Mouse (Mus musculus) kidney, adult 8-10 months (tissue): ENCODE data around the gene Eftud2.

Experiments used
- DNase-seq, 2 experiments: peaks; one replicate each; pipeline ENCODE4 v3.0.0; 2022

Gene Eftud2

DNA sequence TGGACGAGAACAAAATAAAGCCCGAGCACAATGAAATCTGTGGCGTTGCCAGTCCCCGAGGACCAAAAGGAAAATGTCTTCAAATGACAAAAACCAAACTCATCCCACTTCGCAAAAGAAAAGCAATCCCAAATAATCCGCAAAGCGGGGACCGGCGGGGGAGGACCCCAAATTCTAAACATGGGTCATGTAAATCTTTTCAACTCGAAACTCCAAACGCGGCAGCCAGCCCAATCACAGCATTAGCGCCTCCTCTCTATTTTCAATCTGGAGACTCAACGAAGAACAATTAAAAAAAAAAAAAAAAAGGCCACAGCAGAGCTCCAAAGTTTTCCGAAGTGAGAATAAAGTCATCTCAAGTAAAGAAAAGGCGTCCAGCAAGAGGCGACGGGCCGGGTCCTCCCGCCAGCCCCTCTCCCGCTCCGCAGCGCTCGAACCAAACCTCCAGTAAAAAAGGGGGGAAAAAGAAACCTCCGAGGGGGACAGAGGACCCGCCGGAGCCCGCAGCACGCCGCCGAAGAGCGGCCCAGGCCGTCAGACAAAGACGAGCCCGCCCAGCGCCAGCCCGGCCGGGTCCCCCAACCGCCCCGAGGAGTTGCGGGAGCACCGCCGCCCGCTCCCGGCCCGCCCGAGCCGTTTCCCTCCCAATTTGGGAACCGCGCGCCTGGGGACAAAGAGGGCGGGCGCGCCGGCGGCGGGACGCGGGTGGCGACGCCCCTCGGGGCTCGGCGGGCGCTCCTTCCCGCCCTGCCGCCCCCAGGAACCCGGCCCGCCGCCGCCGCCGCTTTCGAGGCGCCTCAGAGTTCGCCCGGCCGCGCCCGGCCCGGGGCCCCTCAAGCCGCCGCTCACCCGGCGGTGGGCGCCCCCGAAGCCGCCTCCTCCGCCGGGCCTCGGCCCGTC is 62.4 kb downstream of the Eftud2 start:
- peak in 1 of 2 experiments; percentile 12 for DNase-seq

DNA sequence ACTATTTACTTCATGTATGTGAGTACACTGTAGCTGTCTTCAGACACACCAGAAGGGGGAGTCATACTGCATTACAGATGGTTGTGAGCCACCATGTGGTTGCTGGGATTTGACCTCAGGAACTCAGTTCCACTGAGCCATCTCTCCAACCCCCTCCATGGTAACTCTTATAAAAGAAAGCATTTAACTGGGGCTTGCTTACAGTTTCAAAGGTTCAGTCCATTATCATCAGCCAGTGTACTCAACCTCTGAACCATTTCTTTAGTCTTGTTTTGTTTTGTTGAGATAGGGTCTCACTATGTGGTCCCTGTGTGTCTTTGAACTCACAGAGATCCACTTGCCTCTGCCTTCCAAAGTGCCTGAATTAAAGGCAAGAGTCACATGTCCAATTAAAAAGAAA is 65.9 kb downstream of the Eftud2 start:
- no peak for DNase-seq

DNA sequence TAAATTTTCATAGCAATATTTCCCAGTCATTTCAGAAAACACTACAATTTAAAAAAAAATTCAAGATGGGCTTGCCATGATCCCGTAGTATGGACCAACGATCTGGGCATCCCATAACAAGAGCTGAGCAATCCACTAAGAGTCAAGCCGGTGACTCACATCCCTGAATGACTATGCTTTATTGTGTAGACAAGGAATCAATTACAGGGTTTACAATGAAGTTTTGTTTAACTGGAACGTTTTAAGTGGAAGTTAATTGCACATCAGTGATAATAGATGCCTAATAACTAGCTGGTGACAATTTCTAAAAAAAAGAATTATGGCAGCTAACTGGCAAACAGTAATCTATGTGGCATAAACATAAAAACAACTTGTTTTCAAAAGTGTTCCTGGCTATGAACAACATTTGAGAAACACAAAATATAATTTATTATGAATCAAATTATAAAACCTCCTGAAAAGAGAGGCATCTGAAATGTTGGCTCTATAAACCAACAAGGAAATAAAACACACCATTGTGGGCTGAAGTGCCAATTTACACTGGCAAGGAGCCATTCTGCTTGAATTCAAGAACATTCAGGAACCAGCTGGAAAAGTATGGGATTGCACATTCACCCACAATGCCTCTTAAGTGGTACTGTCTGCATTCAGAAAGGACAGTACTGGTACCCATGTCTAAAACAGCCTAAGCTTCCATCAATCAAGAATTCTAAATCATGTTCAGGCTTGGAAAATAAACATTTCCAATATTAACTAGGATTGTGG is 69.9 kb downstream of the Eftud2 start:
- DNase-seq, result no peak

DNA sequence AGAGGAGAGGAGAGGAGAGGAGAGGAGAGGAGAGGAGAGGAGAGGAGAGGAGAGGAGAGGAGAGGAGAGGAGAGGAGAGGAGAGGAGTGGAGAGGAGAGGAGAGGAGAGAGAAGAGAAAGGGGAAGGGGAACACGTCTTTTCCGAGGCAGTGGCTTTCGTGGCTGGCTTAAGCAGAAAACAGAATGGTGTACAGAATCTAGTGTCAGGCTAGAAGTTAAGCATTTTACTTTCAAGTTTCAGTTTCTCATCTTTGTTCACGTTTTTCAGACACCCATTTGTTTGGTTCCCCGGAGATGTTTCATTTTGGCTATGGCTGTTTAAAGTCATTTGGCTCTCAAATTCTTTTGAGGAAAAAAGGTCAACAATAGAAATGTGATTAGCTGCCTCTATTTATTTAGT is 72.5 kb downstream of the Eftud2 start:
- no peak for DNase-seq

DNA sequence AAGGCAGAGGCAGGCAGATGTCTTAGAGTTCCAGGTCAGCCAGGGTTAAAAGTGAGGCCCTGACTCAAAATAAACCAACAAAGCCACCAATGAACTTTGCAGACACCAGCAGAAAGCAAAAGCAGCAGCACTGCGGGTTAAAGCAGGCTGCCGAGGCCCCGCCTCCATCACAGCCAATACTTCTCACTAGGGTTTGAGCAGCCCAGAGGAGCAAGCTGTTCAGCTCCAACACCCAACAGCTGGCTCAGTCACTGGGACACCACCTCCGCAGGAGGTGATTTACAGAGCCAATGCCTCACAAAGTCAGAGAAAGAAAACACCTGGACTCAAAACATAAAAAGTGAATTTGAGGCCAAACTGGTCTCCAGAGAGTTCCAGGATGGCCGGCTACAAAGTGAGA is 77.3 kb downstream of the Eftud2 start:
- no peak for DNase-seq

DNA sequence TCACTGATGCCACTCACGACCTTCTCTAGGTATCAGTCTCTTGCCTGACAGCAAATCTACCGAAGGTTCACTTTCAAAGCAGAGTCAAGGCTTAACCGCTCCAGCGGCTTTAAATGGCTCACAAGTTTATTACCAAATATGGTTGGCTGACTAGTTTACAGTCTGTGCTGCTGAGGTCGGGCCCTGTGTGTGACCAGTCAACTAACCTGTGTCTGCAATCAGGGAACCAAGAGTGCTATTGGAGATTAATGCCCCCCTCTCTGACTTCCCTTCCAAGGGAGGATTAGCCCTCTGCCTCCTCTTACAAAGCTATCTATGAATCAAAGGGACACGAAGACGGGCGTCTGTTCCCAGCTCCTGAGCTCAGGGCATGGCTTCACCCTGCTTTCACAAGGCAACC is 86.6 kb downstream of the Eftud2 start:
- no peak for DNase-seq

DNA sequence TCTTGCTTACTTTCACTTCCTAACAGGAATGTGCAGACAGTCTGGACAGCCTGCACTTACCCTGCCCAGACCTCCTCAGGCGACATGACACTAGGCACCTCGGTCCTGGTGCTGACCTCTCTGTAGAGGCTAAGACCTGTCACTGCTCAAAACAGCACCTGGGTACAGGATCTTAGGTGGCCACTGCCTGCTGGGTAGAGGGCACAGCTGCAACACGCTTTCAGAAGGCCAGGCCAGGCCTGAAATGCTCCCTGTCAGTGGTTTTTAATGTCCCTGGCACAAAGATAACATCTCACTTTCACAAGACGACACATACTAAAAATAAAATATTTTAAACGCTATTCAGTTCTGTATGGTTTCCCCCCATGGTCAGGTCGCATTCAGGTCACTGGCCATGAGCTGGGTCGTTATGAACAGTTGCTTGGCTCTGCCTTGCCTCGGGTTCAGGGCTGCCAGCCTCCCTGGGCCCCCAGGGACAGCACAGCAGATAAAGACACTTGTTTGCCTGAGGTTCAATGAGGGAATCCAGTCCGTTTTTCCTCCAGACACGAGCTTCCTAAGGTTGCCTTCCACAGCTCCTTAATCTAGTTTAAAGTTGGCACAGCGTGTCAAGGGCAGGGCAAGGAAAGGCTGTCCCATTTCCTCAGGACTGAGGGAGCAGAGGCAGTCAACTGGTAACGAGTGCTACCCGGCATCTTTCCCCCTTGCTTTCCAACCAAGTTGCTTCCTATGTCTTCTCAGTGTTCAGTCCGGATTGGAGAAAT is 88.9 kb downstream of the Eftud2 start:
- no peak for DNase-seq
